In the genomic region with DNA sequence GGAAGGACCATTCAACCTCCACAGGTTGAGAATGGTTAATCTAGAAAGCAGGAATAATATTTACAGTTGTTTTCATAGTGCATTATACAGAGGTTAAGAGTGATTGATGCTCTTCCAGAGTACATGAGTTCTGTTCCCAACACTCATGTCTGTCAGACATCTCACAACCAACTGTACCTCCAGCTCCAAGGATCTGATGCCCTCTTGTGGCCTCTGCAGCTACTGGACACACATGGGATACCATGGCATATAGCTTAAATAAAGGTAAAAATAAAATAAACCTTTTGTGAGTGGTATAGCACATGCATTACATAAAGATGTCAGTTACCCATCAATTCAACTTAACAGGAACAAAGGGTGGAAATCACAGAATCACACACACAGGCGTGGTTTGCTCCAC, we compare ENCODE assay signal across 26 mouse cellular contexts.
A peak's percentile ranks its signal among the peaks of the same experiment; 100 is the strongest.
DNase-seq lines count a peak whose midpoint lies in the region; ATAC-seq and TF ChIP-seq lines count a peak whose summit lies in the region.
"Had no signal": no experiment of that assay in that cellular context is flagged by ENCODE, and none has a peak within 500 bp of the region (broad histone marks: within the 10 kb centered on the region; RNA-seq: fewer than 3 reads in every experiment).

No protein-coding gene starts in this region.

- TF ChIP-seq CTCF in kidney, postnatal 0 days (IDR thresholded peaks at IDR 0.05; ENCODE audit: low read depth), result peak; percentile 24; the same call in 1 of the 2 replicates
- 0 out of 2 replicates have a peak, but pooled peaks have one; percentile 8 for TF ChIP-seq CTCF in lung, postnatal 0 days (IDR thresholded peaks at IDR 0.05)

- peak; percentile 29 for DNase-seq in heart, adult 11 months
- DNase-seq in kidney, postnatal 0 days (ENCODE audit: low spot score), result no peak
- DNase-seq in lung, postnatal 0 days (ENCODE audit: low spot score), result no peak
- no peak for DNase-seq in lung, postnatal 14 days
- DNase-seq in urinary bladder, postnatal 10 days (ENCODE audit: low spot score), result no peak
- DNase-seq: adrenal gland, adult 8-10 months; cerebellum, adult 9-10 months; gastrocnemius, postnatal 25 days; heart, adult 18-20 months; heart, postnatal 4 days; kidney, postnatal 4 days; liver, postnatal 0 days; right cerebral cortex, postnatal 4 days; thymus, adult 2 months; thymus, postnatal 36 days had no signal

- TF ChIP-seq EP300 in lung, postnatal 0 days (IDR thresholded peaks at IDR 0.05), result no peak

- H3K4me2 ChIP-seq in heart, embryonic 12.5 days, result no peak overlapping the region
- H3K4me2 ChIP-seq in kidney, postnatal 0 days (ENCODE audit: low read length), result no peak overlapping the region
- H3K4me2 ChIP-seq in kidney, embryonic 14.5 days (replicated peaks; ENCODE audit: low read depth, low read length), result no peak overlapping the region
- no peak overlapping the region for H3K4me2 ChIP-seq in lung, postnatal 0 days (replicated peaks; ENCODE audit: low read depth, low read length)
- H3K4me2 ChIP-seq: heart, embryonic 11.5 days; hindbrain, embryonic 14.5 days; limb, embryonic 12.5 days; liver, embryonic 12.5 days; midbrain, embryonic 11.5 days; neural tube, embryonic 13.5 days had no signal

- no peak overlapping the region for H3K9ac ChIP-seq in heart, embryonic 12.5 days
- no peak overlapping the region for H3K9ac ChIP-seq in kidney, postnatal 0 days (ENCODE audit: low read depth, low read length)
- H3K9ac ChIP-seq in kidney, embryonic 14.5 days (ENCODE audit: low read depth, low read length), result no peak overlapping the region
- H3K9ac ChIP-seq in lung, postnatal 0 days (replicated peaks; ENCODE audit: low read depth), result no peak overlapping the region
- H3K9ac ChIP-seq: hindbrain, embryonic 14.5 days; limb, embryonic 12.5 days; liver, embryonic 12.5 days; liver, postnatal 0 days; neural tube, embryonic 13.5 days had no signal

- no peaks in the 10 kb centered on the region for H3K9me3 ChIP-seq in heart, embryonic 12.5 days (replicated peaks)
- no peaks in the 10 kb centered on the region for H3K9me3 ChIP-seq in kidney, postnatal 0 days (replicated peaks; ENCODE audit: low read length)
- H3K9me3 ChIP-seq in kidney, embryonic 14.5 days (ENCODE audit: control insufficient read depth, low read length), result no peaks in the 10 kb centered on the region
- no peaks in the 10 kb centered on the region for H3K9me3 ChIP-seq in lung, postnatal 0 days (ENCODE audit: low read length)
- H3K9me3 ChIP-seq: limb, embryonic 12.5 days; liver, embryonic 12.5 days had no signal

- H3K27ac ChIP-seq in heart, embryonic 12.5 days (ENCODE audit: poor library complexity, severe bottlenecking), result no peak overlapping the region
- H3K27ac ChIP-seq in kidney, postnatal 0 days, result no peak overlapping the region
- no peak overlapping the region for H3K27ac ChIP-seq in kidney, embryonic 14.5 days (ENCODE audit: low read depth, low read length)
- no peak overlapping the region for H3K27ac ChIP-seq in lung, postnatal 0 days (ENCODE audit: low read length)
- H3K27ac ChIP-seq: hindbrain, embryonic 14.5 days; limb, embryonic 12.5 days; liver, embryonic 12.5 days; neural tube, embryonic 13.5 days had no signal

- no peak for ATAC-seq in heart, embryonic 12.5 days (ENCODE audit: insufficient number of reproducible peaks, low FRiP score)
- no peak for ATAC-seq in kidney, postnatal 0 days (replicated peaks; ENCODE audit: low FRiP score, low read depth)
- ATAC-seq in kidney, embryonic 14.5 days (ENCODE audit: low FRiP score, low TSS enrichment), result no peak
- no peak for ATAC-seq in lung, postnatal 0 days
- 0 out of 2 replicates have a peak, but pooled peaks have one; percentile 30 for ATAC-seq in megakaryocyte-erythroid progenitor cell, adult 5-6 weeks (replicated peaks; ENCODE audit: low FRiP score, low TSS enrichment, poor library complexity, severe bottlenecking)
- ATAC-seq: inflammation-experienced regulatory T-cells, adult 6 months; liver, embryonic 12.5 days; liver, postnatal 0 days had no signal

- WGBS in heart, embryonic 12.5 days, result 63% methylated on average over 1 of the region's 1 CpGs
- 72% methylated on average over 1 of the region's 1 CpGs for WGBS in kidney, postnatal 0 days
- 76% methylated on average over 1 of the region's 1 CpGs for WGBS in kidney, embryonic 14.5 days
- 83% methylated on average over 1 of the region's 1 CpGs for WGBS in lung, postnatal 0 days

- H3K4me3 ChIP-seq in heart, embryonic 12.5 days, result no peak overlapping the region
- H3K4me3 ChIP-seq in kidney, postnatal 0 days (replicated peaks; ENCODE audit: low read depth, low read length), result no peak overlapping the region
- no peak overlapping the region for H3K4me3 ChIP-seq in kidney, embryonic 14.5 days (ENCODE audit: low read length)
- no peak overlapping the region for H3K4me3 ChIP-seq in lung, postnatal 0 days (ENCODE audit: low read depth, low read length)
- H3K4me3 ChIP-seq: erythroblast, embryonic 14.5 days; limb, embryonic 12.5 days; liver, embryonic 12.5 days; neural tube, embryonic 13.5 days had no signal

- H3K27me3 ChIP-seq in heart, embryonic 12.5 days (replicated peaks), result no peaks in the 10 kb centered on the region
- H3K27me3 ChIP-seq in kidney, postnatal 0 days (ENCODE audit: insufficient read depth, low read length), result no peaks in the 10 kb centered on the region
- no peaks in the 10 kb centered on the region for H3K27me3 ChIP-seq in kidney, embryonic 14.5 days (ENCODE audit: control insufficient read depth, insufficient read depth, low read length)
- H3K27me3 ChIP-seq in lung, postnatal 0 days (replicated peaks; ENCODE audit: insufficient read depth, low read length), result no peaks in the 10 kb centered on the region
- H3K27me3 ChIP-seq: limb, embryonic 12.5 days; liver, embryonic 12.5 days; neural tube, embryonic 13.5 days had no signal

- H3K36me3 ChIP-seq in heart, embryonic 12.5 days, result no peaks in the 10 kb centered on the region
- no peaks in the 10 kb centered on the region for H3K36me3 ChIP-seq in kidney, postnatal 0 days (ENCODE audit: insufficient read depth, low read length)
- H3K36me3 ChIP-seq in kidney, embryonic 14.5 days (ENCODE audit: control insufficient read depth, insufficient read depth, low read length), result no peaks in the 10 kb centered on the region
- no peaks in the 10 kb centered on the region for H3K36me3 ChIP-seq in lung, postnatal 0 days (ENCODE audit: insufficient read depth, low read length)
- H3K36me3 ChIP-seq: limb, embryonic 12.5 days; liver, embryonic 12.5 days; neural tube, embryonic 13.5 days had no signal

- H3K4me1 ChIP-seq in heart, embryonic 12.5 days (replicated peaks), result no peaks in the 10 kb centered on the region
- no peaks in the 10 kb centered on the region for H3K4me1 ChIP-seq in kidney, postnatal 0 days (replicated peaks; ENCODE audit: insufficient read depth, low read length)
- no peaks in the 10 kb centered on the region for H3K4me1 ChIP-seq in kidney, embryonic 14.5 days (ENCODE audit: control insufficient read depth, insufficient read depth, low read length)
- H3K4me1 ChIP-seq in lung, postnatal 0 days (ENCODE audit: insufficient read depth, low read depth, low read length), result no peaks in the 10 kb centered on the region
- H3K4me1 ChIP-seq: limb, embryonic 12.5 days; liver, embryonic 12.5 days; neural tube, embryonic 13.5 days had no signal
